15 mouse cellular contexts compared by ENCODE assay signal in the genomic region with DNA sequence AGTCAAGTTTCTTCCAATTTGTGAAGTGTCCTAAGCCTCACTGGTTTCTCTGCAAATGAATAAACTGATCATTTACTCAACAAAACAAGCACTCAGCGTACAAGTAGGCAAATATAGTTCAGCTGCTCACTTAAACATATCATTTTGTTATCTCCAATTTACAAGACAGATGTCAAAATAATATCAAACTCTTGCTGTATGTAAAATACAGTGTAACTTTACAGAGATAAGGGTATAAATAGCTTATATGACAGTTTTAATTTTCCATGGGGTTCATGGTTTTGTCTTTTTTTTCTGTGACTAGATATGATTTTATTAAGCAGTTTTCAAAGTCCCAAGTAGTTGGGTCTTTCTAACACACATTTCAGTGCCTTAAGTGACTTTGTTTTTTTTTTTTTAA.
"Had no signal": no experiment of that assay in that cellular context is flagged by ENCODE, and none has a peak within 500 bp of the region (broad histone marks: within the 10 kb centered on the region; RNA-seq: fewer than 3 reads in every experiment).

No protein-coding gene starts in this region.

- H3K27me3 ChIP-seq: kidney, embryonic 15.5 days; liver, embryonic 12.5 days; megakaryocyte, embryonic 14.5 days had no signal

- H3K4me1 ChIP-seq: kidney, embryonic 15.5 days had no signal

- H3K9ac ChIP-seq: kidney, embryonic 15.5 days; liver, embryonic 12.5 days; lung, embryonic 14.5 days had no signal

- ATAC-seq: liver, embryonic 12.5 days; lung, postnatal 0 days had no signal

- H3K27ac ChIP-seq: kidney, embryonic 15.5 days; left cerebral cortex, adult 2 months; liver, embryonic 12.5 days had no signal

- DNase-seq: kidney, adult 11 months; kidney, adult 8-10 months; kidney, postnatal 10 days; kidney, postnatal 4 days; layer of hippocampus, postnatal 36 days; midbrain, embryonic 14.5 days; thymus, adult 18-20 months; thymus, postnatal 36 days had no signal

- H3K9me3 ChIP-seq: kidney, embryonic 15.5 days; liver, embryonic 12.5 days; megakaryocyte, embryonic 14.5 days had no signal

- H3K4me2 ChIP-seq: kidney, embryonic 15.5 days; liver, embryonic 12.5 days; lung, embryonic 14.5 days; midbrain, embryonic 11.5 days had no signal

- H3K4me3 ChIP-seq: kidney, embryonic 15.5 days; left cerebral cortex, adult 2 months; liver, embryonic 12.5 days had no signal
